Mouse (Mus musculus): ENCODE results near the gene Ralgps1.

- no peak for TF ChIP-seq CTCF (IDR thresholded peaks at IDR 0.05; ENCODE audit: borderline replicate concordance, control insufficient read depth, extremely low read depth, insufficient read depth, low read length, poor library complexity)
- no peak for TF ChIP-seq POLR2A (IDR thresholded peaks at IDR 0.05; ENCODE audit: control insufficient read depth, extremely low read depth, insufficient read depth, low read length, poor library complexity)
These were observed 143.2 kb downstream of the Ralgps1 start for GRCm38 (mm10) chr2:33228077-33228476.

All from thymus, adult 2 months (tissue).